Mouse (Mus musculus) retina, postnatal 7 days (tissue): ENCODE results near the gene Gm10720.
"Not testable (repeated sequence)": the region's sequence is repeated elsewhere in the genome, so short reads cannot be mapped to it uniquely, and the experiment has no call there.

Experiments
- DNase-seq: peaks from one replicate; pipeline ENCODE4 v3.0.0-alpha.2; 2012; ENCODE audit warnings: low read depth, low spot score

Gm10720 gene

GRCm38 (mm10) chr9:3025653-3026052, 10.2 kb downstream of the Gm10720 start:
- not testable (repeated sequence) for DNase-seq

GRCm38 (mm10) chr9:3026136-3026535, 10.7 kb downstream of the Gm10720 start:
- DNase-seq: not testable (repeated sequence)

GRCm38 (mm10) chr9:3026741-3027140, 11.3 kb downstream of the Gm10720 start:
- DNase-seq: not testable (repeated sequence)

GRCm38 (mm10) chr9:3027200-3027599, 11.7 kb downstream of the Gm10720 start:
- peak; percentile 28 for DNase-seq

GRCm38 (mm10) chr9:3029276-3030000, 14.0 kb downstream of the Gm10720 start:
- not testable (repeated sequence) for DNase-seq

GRCm38 (mm10) chr9:3030677-3031318, 15.3 kb downstream of the Gm10720 start:
- peak; percentile 34 for DNase-seq

GRCm38 (mm10) chr9:3034299-3034698, 18.8 kb downstream of the Gm10720 start, which contains the start of gene Gm17535:
TSS of gene Gm17535 (plus strand) at chr9:3034599.
- DNase-seq: not testable (repeated sequence)

- not testable (repeated sequence) for DNase-seq
These were observed 21.1 kb downstream of the Gm10720 start, which contains the start of gene Gm10715 for GRCm38 (mm10) chr9:3036577-3036976. TSS of gene Gm10715 (plus strand) at chr9:3036877.

- DNase-seq: peak; percentile 0
These were observed 22.7 kb downstream of the Gm10720 start for GRCm38 (mm10) chr9:3038161-3038560.
